Mouse (Mus musculus) cerebellum, adult 2 months (tissue): ENCODE data around the gene Fabp3. TPM values are rescaled to one million over a fixed set of nuclear protein-coding genes. Genes with fewer than 3 reads are reported as not detected.
A peak's percentile ranks its signal among the peaks of the same experiment; 100 is the strongest.

Source experiments
- DNase-seq, 2 experiments: peaks; one replicate each; pipeline ENCODE4 v3.0.0; 2021
- H3K27ac ChIP-seq: fragments of 200-500 bp; 2 replicates; pipeline ENCODE4 v1.5.1; 2012; ENCODE audit warnings: low read length, control low read depth, inconsistent platforms; ENCODE audit not compliant: insufficient read depth
- H3K27me3 ChIP-seq: fragments of 200-500 bp; 2 replicates; pipeline ENCODE4 v1.6.1; 2012; ENCODE audit warnings: inconsistent platforms, mild to moderate bottlenecking, low read length, moderate library complexity; ENCODE audit not compliant: control insufficient read depth, insufficient read depth
- H3K4me1 ChIP-seq: fragments of 200-500 bp; 2 replicates; pipeline ENCODE4 v1.6.1; 2011; ENCODE audit warnings: low read length; ENCODE audit not compliant: control insufficient read depth, insufficient read depth
- H3K4me3 ChIP-seq: fragments of 200-500 bp; replicated peaks from 2 replicates; pipeline ENCODE3; 2011; ENCODE audit warnings: mild to moderate bottlenecking, low read depth, low read length, control low read depth; ENCODE audit not compliant: insufficient read depth
- CTCF ChIP-seq: fragments of 200-500 bp; IDR thresholded peaks from 2 replicates; pipeline ENCODE4 v1.5.1; 2011; ENCODE audit warnings: low read depth, mild to moderate bottlenecking, control low read depth, low read length, moderate library complexity, borderline replicate concordance; ENCODE audit not compliant: insufficient read depth
- POLR2A ChIP-seq: fragments of 200-500 bp; IDR thresholded peaks from 2 replicates; pipeline ENCODE4 v1.6.1; 2011; ENCODE audit warnings: low read length, control low read depth, borderline replicate concordance; ENCODE audit not compliant: insufficient read depth
- WGBS: fragments of 180-500 bp; shearing (Covaris S2); methylation state at CpG from one replicate; pipeline ENCODE4 v1.1.7; 2018; 5-methylcytosine and 5-hydroxymethylcytosine counted together
- polyA plus RNA-seq: library from polyadenylated mRNA; depleted of rRNA; stranded (reverse); fragments of >200 nt; gene quantifications from 2 replicates; pipeline ENCODE4 v1.2.3, GENCODE M21; 2012

The Fabp3 gene
- polyA plus RNA-seq, 1 experiment: 196 TPM

GRCm38 (mm10) chr4:130270089-130270488, 38.3 kb upstream of the Fabp3 start:
- H3K4me1 ChIP-seq: peaks cover 27% of the 10 kb centered on the region
- no peak for TF ChIP-seq CTCF
- no peak for TF ChIP-seq POLR2A
- no peaks in the 10 kb centered on the region for H3K27me3 ChIP-seq
- WGBS: 17% methylated on average over 8 of the region's 8 CpGs
- no peak overlapping the region for H3K4me3 ChIP-seq
- DNase-seq: peak; percentile 83 to 93
- H3K27ac ChIP-seq: peak overlapping the region; percentile 5

- Histone ChIP-seq H3K4me1 (peaks cover 26% of the 10 kb centered on the region), H3K27ac (peak overlapping the region; percentile 5), H3K27me3 (no peaks in the 10 kb centered on the region), H3K4me3 (no peak overlapping the region)
- TF ChIP-seq CTCF (no peak), POLR2A (no peak)
- no peak for DNase-seq
- WGBS: 45% methylated on average over 6 of the region's 6 CpGs
Observed at GRCm38 (mm10) chr4:130270611-130271347, 37.6 kb upstream of the Fabp3 start.

GRCm38 (mm10) chr4:130273698-130274345, 34.6 kb upstream of the Fabp3 start:
- peak; percentile 85 to 91 for DNase-seq
- peak overlapping the region; percentile 79 for H3K27ac ChIP-seq
- H3K27me3 ChIP-seq: no peaks in the 10 kb centered on the region
- TF ChIP-seq POLR2A: peak; percentile 65; the same call in 1 of the 2 replicates
- no peak for TF ChIP-seq CTCF
- WGBS: 4% methylated on average over 12 of the region's 12 CpGs
- H3K4me1 ChIP-seq: peaks cover 29% of the 10 kb centered on the region
- peak overlapping the region; percentile 82 for H3K4me3 ChIP-seq

GRCm38 (mm10) chr4:130274346-130275015, 33.9 kb upstream of the Fabp3 start:
- H3K27me3 ChIP-seq: no peaks in the 10 kb centered on the region
- H3K4me1 ChIP-seq: peaks cover 25% of the 10 kb centered on the region
- under 1% methylated on average over 29 of the region's 29 CpGs for WGBS
- H3K4me3 ChIP-seq: peak overlapping the region; percentile 82
- TF ChIP-seq CTCF (no peak), POLR2A (no peak)
- peak overlapping the region; percentile 79 for H3K27ac ChIP-seq
- DNase-seq: peak; percentile 80 to 86

- Histone ChIP-seq H3K4me1 (peaks cover 19% of the 10 kb centered on the region), H3K27ac (peak overlapping the region; percentile 79), H3K4me3 (peak overlapping the region; percentile 82), H3K27me3 (no peaks in the 10 kb centered on the region)
- 2% methylated on average over 61 of the region's 62 CpGs for WGBS
- peak; percentile 76 to 83 for DNase-seq
- 0 out of 2 replicates have a peak, but pooled peaks have one; percentile 17 for TF ChIP-seq POLR2A
- TF ChIP-seq CTCF: no peak
Observed at GRCm38 (mm10) chr4:130275016-130275822, 33.2 kb upstream of the Fabp3 start.

GRCm38 (mm10) chr4:130275823-130276105, 32.6 kb upstream of the Fabp3 start:
- 44% methylated on average over 5 of the region's 5 CpGs for WGBS
- Histone ChIP-seq H3K27ac (no peak overlapping the region), H3K4me1 (peaks cover 14% of the 10 kb centered on the region), H3K4me3 (peak overlapping the region; percentile 62), H3K27me3 (no peaks in the 10 kb centered on the region)
- no peak for TF ChIP-seq POLR2A
- DNase-seq: no peak

- peak; percentile 51 to 76 for DNase-seq
- WGBS: 23% methylated on average over 7 of the region's 7 CpGs
- no peaks in the 10 kb centered on the region for H3K27me3 ChIP-seq
- H3K27ac ChIP-seq: peak overlapping the region; percentile 19; the same call in 1 of the 2 replicates
- TF ChIP-seq CTCF (no peak), POLR2A (no peak)
- H3K4me3 ChIP-seq: no peak overlapping the region
- peaks cover 9% of the 10 kb centered on the region for H3K4me1 ChIP-seq
Observed at GRCm38 (mm10) chr4:130276573-130277176, 31.7 kb upstream of the Fabp3 start.
